Mouse (Mus musculus) liver, embryonic 14.5 days (tissue): ENCODE measurements around the gene Vcl. TPM values are rescaled to one million over a fixed set of nuclear protein-coding genes. Genes with fewer than 3 reads are reported as not detected.

Experiments
- ATAC-seq: fragments of 200-750 bp; cut with Nextera tagmentation; 2 replicates; pipeline ENCODE4 v1.8.0; 2017; ENCODE audit warnings: moderate number of reproducible peaks, mild to moderate bottlenecking, moderate library complexity; ENCODE audit not compliant: insufficient read depth
- DNase-seq, 3 experiments: peaks; one replicate each; pipeline ENCODE4 v3.0.0-alpha.2; 2012 to 2013; ENCODE audit warnings: low read depth in 3 of 3, low spot score in 3 of 3
- H3K27ac ChIP-seq: fragments of 300-500 bp; sonication (generic); 2 replicates; pipeline ENCODE4 v1.5.1; 2014; ENCODE audit warnings: moderate library complexity, mild to moderate bottlenecking, control low read depth, inconsistent platforms
- H3K27me3 ChIP-seq: fragments of 300-500 bp; sonication (generic); 2 replicates; pipeline ENCODE4 v1.6.1; 2014; ENCODE audit warnings: mild to moderate bottlenecking, low read length, moderate library complexity; ENCODE audit not compliant: control insufficient read depth, insufficient read depth
- H3K36me3 ChIP-seq: fragments of 300-500 bp; sonication (generic); replicated peaks from 2 replicates; pipeline ENCODE4 v1.6.1; 2014; ENCODE audit warnings: low read depth; ENCODE audit not compliant: control insufficient read depth, insufficient read depth
- H3K4me1 ChIP-seq, 2 experiments: fragments of 200-500 bp in 1 of 2; fragments of 300-500 bp in 1 of 2; sonication (generic) in 1 of 2; replicated peaks; 2 replicates each; pipeline ENCODE4 v1.6.1; 2012 to 2014; ENCODE audit warnings: antibody characterized with exemption in 1 of 2, inconsistent platforms in 1 of 2, low read length in 1 of 2; ENCODE audit not compliant: control insufficient read depth in 2 of 2, insufficient read depth in 2 of 2
- H3K4me2 ChIP-seq: fragments of 300-500 bp; sonication (generic); 2 replicates; pipeline ENCODE4 v1.6.1; 2014; ENCODE audit warnings: low read depth, mild to moderate bottlenecking, control low read depth, moderate library complexity
- H3K4me3 ChIP-seq, 2 experiments: fragments of 200-500 bp in 1 of 2; fragments of 300-500 bp in 1 of 2; sonication (generic) in 1 of 2; 2 replicates each; pipeline ENCODE4 v1.5.1; 2012 to 2014; ENCODE audit warnings: low read depth in 2 of 2, low read length in 2 of 2, mild to moderate bottlenecking in 2 of 2, control low read depth in 1 of 2, inconsistent platforms in 1 of 2, moderate library complexity in 1 of 2; ENCODE audit not compliant: insufficient read depth in 1 of 2
- H3K9ac ChIP-seq: fragments of 300-500 bp; sonication (generic); replicated peaks from 2 replicates; pipeline ENCODE4 v1.6.1; 2014; ENCODE audit warnings: mild to moderate bottlenecking, control low read depth, moderate library complexity
- H3K9me3 ChIP-seq: fragments of 300-500 bp; sonication (generic); 2 replicates; pipeline ENCODE4 v1.6.1; 2016; ENCODE audit warnings: low read length, mixed read lengths; ENCODE audit not compliant: control insufficient read depth
- CTCF ChIP-seq: IDR thresholded peaks from 2 replicates; pipeline ENCODE4 v1.5.1; 2016; ENCODE audit warnings: antibody characterized with exemption, low read depth, control low read depth
- EP300 ChIP-seq: IDR thresholded peaks from 2 replicates; pipeline ENCODE4 v1.6.1; 2016; ENCODE audit warnings: antibody characterized with exemption, low read depth
- WGBS: fragments of 180-500 bp; shearing (Covaris S2); extraction: QIAGEN DNeasy Blood & Tissue Kit; methylation state at CpG from one replicate; pipeline ENCODE4 v1.1.7; 2014; ENCODE audit not compliant: insufficient replicate concordance; 5-methylcytosine and 5-hydroxymethylcytosine counted together
- polyA plus RNA-seq, 2 experiments: library from polyadenylated mRNA; depleted of rRNA in 1 of 2; stranded (reverse) in 1 of 2; unstranded in 1 of 2; fragments of >200 nt; fragmentation: Nextera tagmentation in 1 of 2; extraction: Ambion mirVana in 1 of 2; gene quantifications; 2 replicates each; pipeline versions ENCODE4 v1.2.1 to v1.2.3; 2012 to 2014

Gene Vcl
- polyA plus RNA-seq, 2 experiments: 16.5 to 17.1 TPM

DNA sequence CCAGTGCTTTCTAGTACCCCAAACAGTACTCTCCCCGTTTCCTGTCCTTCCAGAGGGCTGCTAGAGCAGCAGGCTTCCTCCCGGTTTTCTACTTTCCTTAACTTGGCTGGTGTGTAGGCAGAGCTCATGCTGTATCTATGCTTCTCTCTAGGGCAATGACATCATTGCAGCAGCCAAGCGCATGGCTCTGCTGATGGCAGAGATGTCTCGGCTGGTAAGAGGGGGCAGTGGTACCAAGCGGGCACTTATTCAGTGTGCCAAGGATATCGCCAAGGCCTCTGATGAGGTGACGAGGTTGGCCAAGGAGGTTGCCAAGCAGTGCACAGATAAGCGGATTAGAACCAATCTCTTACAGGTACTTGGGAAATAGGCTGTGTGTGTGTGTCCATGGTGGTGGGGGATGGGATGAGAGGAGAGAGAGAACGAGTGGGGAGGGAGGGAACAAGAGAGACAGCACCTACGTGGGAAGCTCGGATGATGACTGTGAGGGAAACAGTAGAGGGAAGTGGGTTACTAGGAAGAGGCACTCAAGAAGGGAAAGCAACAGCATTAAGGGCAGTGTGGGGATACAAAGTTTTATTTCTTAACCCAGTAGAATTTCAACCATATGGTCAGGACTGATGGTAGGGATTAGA, 99.9 kb downstream of the Vcl start:
- ATAC-seq: no peak
- WGBS: 79% methylated on average over 11 of the region's 11 CpGs
- H3K4me1 ChIP-seq: peaks cover 0 to 4% of the 10 kb centered on the region in 2 experiments; a peak in 1 of 4 replicates
- H3K36me3 ChIP-seq: peaks cover 24% of the 10 kb centered on the region
- DNase-seq: no peak
- no peaks in the 10 kb centered on the region for H3K9me3 ChIP-seq
- H3K27ac ChIP-seq: no peak overlapping the region
- H3K4me2 ChIP-seq: no peak overlapping the region
- no peaks in the 10 kb centered on the region for H3K27me3 ChIP-seq
- H3K9ac ChIP-seq: no peak overlapping the region
- TF ChIP-seq CTCF: no peak
- no peak for TF ChIP-seq EP300
- no peak overlapping the region for H3K4me3 ChIP-seq

DNA sequence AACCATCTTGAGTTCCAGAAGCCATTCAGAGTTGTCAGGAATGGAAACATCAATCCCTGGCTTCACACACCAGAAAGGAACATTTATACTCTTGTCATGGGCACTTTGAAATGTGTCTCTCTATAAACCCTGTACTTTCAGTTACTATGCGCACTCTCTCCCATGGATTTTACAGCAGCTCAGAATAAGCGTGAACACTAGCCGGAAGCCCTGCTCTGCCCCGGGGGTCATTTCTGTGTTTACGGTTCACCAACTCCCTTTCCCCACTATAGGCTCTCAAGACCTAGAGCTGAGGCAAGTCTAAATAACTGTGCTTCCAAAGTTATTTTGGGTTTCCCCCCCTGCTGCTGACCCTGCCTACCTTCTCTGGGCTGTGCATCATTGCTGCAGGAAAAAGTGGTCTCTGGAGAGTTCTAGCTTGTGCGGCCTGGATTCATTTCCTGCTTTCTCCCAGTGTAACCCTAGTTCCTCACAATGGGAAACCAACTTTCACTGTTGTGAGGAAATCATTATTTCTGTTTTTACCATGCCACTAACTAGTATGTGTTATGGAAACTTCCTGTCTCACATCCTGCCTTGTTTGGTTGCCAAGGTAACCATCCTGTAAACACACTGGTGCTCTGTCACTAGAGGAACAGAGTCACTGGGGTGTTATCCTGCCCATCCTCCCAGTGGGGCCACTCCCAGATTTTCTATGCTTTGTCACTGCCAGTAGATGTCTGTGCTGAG, 102.7 kb downstream of the Vcl start:
- DNase-seq: peak; percentile 50 to 72 (median 51)
- no peak overlapping the region for H3K4me2 ChIP-seq
- H3K9ac ChIP-seq: no peak overlapping the region
- no peaks in the 10 kb centered on the region for H3K27me3 ChIP-seq
- no peak overlapping the region; the same call in 1 of the 2 replicates for H3K27ac ChIP-seq
- no peaks in the 10 kb centered on the region for H3K9me3 ChIP-seq
- WGBS: 78% methylated on average over 6 of the region's 6 CpGs
- TF ChIP-seq CTCF: no peak
- no peak for TF ChIP-seq EP300
- H3K36me3 ChIP-seq: peaks cover 36% of the 10 kb centered on the region
- no peak overlapping the region for H3K4me3 ChIP-seq
- peaks cover 0 to 4% of the 10 kb centered on the region in 2 experiments; a peak in 1 of 4 replicates for H3K4me1 ChIP-seq
- ATAC-seq: peak; percentile 76

DNA sequence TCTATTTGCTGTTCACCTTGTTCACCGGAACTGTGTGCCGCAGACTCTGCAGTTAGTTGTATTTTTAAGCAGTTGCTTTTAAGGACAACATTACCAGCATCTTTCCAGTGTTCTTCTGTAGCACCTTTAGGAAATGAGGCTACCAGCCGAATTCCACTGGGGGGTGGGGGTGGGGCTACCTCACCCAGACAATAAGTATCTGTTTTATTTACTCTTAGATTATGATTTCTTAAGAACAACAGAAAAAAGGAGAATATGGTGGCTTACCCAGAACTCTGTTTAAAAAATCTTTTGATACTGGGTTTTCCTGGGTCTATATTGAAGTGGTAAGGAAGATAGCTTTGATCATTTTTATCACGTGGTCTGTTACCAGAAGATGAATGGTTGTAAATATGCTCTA, 105.1 kb downstream of the Vcl start:
- H3K4me1 ChIP-seq: peaks cover 0 to 8% of the 10 kb centered on the region in 2 experiments; a peak in 1 of 4 replicates
- no peak overlapping the region for H3K9ac ChIP-seq
- WGBS: 75% methylated on average over 4 of the region's 4 CpGs
- H3K4me2 ChIP-seq: no peak overlapping the region
- no peak overlapping the region for H3K27ac ChIP-seq
- no peak overlapping the region for H3K4me3 ChIP-seq
- no peaks in the 10 kb centered on the region for H3K27me3 ChIP-seq
- no peak for DNase-seq
- H3K9me3 ChIP-seq: no peaks in the 10 kb centered on the region
- TF ChIP-seq CTCF (no peak), EP300 (no peak)
- peaks cover 43% of the 10 kb centered on the region for H3K36me3 ChIP-seq
- ATAC-seq: no peak

DNA sequence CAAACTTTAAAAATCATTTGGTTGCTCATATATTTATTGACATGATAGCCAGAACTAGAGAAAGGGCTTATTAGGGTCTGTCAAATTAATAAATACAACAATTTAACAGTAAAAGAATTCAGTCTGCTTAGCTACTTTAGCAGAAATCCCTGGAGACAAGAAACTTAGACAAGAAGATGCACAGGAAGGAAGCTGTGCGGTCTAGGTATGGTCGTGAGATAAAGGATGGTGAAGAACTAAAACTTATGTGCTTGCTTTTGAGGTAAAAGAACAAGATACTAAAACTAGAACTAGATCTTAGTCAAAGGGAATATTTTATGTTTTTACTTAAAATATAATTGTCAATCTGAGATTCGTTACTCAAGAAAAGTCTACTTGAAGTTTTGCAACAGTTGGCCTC, 105.6 kb downstream of the Vcl start:
- Histone ChIP-seq H3K9ac (no peak overlapping the region), H3K36me3 (peaks cover 44% of the 10 kb centered on the region), H3K4me2 (no peak overlapping the region), H3K4me1 (peaks cover 0 to 11% of the 10 kb centered on the region in 2 experiments; a peak in 2 of 4 replicates), H3K27ac (no peak overlapping the region), H3K9me3 (no peaks in the 10 kb centered on the region), H3K27me3 (no peaks in the 10 kb centered on the region), H3K4me3 (no peak overlapping the region)
- WGBS: 83% methylated on average over 3 of the region's 3 CpGs
- DNase-seq (no peak), ATAC-seq (no peak)
- no peak for TF ChIP-seq EP300
- TF ChIP-seq CTCF: no peak

DNA sequence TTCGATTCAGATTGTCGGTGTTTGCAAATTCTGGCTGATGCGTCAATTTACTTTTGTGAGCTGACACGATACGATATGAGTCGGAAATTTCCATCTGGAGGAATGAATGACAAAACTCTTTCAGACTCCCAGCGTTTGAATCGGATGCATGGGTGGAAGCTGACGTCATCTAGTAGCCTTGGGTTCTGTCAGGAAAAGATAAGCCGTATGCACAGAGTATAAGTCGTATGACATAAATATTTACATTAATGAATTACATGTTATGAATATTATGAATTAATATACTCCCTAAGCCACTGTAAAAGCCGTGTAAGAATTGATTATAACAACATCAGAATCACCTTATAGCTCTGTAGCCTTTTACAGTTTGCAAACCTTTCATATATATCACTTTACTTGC, 109.9 kb downstream of the Vcl start:
- peak; percentile 62; the same call in 1 of the 2 replicates for ATAC-seq
- peaks cover 0 to 7% of the 10 kb centered on the region in 2 experiments; a peak in 1 of 4 replicates for H3K4me1 ChIP-seq
- no peak for TF ChIP-seq CTCF
- peak; percentile 20; the same call in 1 of the 2 replicates for TF ChIP-seq EP300

More for the DNA sequence above, 109.9 kb downstream of the Vcl start:
- WGBS: 54% methylated on average over 12 of the region's 12 CpGs
- H3K27ac ChIP-seq: no peak overlapping the region; the same call in 1 of the 2 replicates
- no peak for DNase-seq
- H3K9ac ChIP-seq: no peak overlapping the region
- H3K4me2 ChIP-seq: no peak overlapping the region
- no peaks in the 10 kb centered on the region for H3K9me3 ChIP-seq
- H3K4me3 ChIP-seq: no peak overlapping the region
- peaks cover 31% of the 10 kb centered on the region for H3K36me3 ChIP-seq
- no peaks in the 10 kb centered on the region for H3K27me3 ChIP-seq
